Mouse (Mus musculus): ENCODE results near the gene Cpeb2. TPM values are rescaled to one million over a fixed set of nuclear protein-coding genes. Genes with fewer than 3 reads are reported as not detected.
A peak's percentile ranks its signal among the peaks of the same experiment; 100 is the strongest.

Cpeb2 gene
- total RNA-seq, 1 experiment from 2014 or later: 25.7 TPM

GRCm38 (mm10) chr5:43239141-43239835 is 6.3 kb downstream of the Cpeb2 start:
- DNase-seq: no peak

- DNase-seq: no peak
Observed at GRCm38 (mm10) chr5:43240729-43241128, 7.8 kb downstream of the Cpeb2 start.

DNA sequence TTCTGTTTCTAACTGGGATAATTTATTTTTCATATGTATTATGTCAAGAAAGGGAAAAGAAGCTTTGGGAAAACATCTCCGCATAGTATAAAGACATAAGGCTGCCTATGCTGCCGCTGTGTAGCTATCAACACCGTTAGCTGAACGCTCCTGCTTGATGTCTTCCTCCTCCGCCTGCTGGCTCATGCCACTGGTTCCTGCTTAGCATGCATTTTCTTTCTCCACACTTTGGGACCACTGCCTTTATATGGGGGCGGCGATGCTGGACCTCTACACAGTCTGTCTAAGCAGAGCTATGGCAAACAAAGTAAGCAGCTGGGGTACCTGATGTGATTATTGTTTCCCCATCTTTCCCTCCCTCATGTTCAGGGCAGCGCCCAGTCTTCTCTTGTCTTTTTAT is 13.3 kb downstream of the Cpeb2 start:
- DNase-seq: no peak

DNA sequence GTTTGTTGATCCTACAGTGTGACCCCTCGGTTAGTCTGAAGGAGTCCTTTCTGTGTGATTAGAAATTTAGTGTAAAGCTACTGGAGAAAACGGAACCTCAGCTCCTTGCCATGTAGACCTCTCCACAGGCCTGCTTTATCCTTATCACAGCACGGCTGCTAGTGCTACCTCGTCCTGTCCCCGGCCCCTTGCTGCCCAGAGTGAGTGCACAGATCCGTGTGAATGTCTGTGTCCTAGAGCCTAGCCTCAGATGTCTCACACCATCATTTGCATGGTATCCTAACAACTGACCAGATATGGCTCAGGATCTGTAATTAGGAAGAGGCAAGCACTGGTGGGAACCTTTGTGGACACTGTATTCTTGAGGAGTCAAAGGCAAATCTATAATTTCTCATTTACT is 14.0 kb downstream of the Cpeb2 start:
- DNase-seq: no peak

DNA sequence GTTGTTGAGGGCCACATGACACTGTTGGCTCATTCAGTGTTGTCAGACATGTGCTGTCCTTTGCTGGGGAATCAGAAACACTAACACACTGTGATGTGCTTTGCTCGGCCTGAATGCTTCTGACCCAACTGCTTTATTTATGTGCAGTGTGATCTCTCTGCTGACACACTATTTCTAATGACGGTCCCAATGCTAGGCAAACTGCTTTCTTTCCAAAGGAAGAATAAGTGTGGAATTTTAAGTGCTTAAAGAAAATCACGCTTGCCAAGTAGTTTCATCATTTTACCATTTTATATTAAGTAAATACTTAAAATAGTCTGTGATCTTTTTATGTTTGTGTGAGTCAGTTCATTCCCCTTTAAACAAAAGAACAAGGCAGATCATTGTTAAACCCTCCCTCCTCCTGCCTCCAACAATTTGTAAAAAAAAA is 15.0 kb downstream of the Cpeb2 start:
- DNase-seq: no peak

DNA sequence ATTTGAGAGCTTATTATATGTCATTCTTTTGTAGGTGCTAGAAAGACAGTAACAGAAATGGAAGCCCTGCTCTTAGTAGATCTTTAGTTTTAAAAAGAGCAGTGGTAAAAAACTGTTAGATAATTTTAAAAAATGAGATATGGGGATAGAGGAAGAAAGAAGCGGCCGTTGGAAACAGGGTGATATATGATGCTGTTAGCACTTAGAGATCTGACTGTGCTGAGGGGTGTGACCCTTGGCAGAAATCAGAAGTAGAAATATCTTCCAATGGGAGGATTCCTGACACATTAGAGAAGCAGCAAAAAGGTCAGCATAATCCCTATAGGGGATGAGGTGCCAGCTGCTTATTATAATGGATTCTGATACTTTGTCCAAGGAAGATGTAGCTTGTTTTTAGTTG is 24.5 kb downstream of the Cpeb2 start:
- DNase-seq: no peak

- DNase-seq: no peak
Observed at GRCm38 (mm10) chr5:43258472-43259142, 25.6 kb downstream of the Cpeb2 start.

DNA sequence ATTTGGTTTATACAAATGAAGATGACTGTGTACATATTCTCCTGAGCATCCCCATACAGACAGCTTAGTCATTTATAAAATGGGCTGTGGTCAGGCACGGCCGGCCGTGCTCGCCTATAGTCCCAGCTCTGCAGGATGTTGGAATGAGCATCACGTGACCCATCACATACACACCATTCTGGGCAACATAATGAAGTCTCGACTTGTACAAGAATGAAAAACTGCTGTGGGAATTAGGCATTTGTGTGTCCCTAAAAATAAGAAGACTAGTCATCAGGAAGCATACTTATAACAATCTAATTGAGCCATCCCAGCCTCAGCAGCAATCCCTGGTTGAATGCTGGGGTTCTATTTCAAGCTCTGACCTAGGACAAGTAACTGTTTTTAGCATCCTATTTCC is 28.8 kb downstream of the Cpeb2 start:
- DNase-seq: no peak

DNA sequence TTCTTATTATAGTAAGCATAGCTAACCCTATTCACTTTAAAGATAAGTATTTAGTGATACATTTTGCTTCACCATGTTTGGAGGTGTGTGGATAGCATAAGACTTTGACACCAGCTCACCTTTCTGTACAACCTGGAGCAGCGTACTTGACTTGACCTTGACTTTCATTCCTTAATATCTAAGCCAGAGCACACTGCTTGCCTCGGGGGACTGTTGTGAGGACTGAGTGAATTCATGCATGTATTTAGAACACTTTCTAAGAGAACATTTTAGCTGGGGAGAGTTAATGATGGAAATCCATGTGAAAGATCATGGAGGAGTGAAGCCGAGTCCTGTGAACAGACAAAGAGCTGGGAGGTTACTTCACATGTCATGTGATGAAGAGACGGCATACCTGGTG is 31.0 kb downstream of the Cpeb2 start:
- no peak for DNase-seq

DNA sequence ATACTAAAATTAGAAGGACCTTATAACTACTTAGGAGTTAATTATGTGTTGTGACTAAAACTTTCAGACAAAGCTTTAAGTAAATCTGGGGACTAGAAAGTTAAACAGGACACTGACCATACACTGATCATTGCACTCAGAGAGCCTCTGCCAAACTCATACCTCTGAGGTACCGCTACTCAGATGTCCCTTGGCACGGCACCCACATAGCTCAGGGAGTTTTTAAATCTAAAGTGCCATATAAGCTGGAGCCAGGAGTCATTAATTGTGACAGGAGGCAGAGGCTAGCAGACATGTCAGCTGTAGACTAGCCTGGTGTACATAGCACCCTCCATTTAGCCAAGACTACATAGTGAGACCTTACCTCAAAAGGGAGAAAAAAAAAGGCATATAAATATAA is 31.7 kb downstream of the Cpeb2 start:
- no peak for DNase-seq

GRCm38 (mm10) chr5:43277982-43278381 is 45.0 kb downstream of the Cpeb2 start:
- no peak for DNase-seq

DNA sequence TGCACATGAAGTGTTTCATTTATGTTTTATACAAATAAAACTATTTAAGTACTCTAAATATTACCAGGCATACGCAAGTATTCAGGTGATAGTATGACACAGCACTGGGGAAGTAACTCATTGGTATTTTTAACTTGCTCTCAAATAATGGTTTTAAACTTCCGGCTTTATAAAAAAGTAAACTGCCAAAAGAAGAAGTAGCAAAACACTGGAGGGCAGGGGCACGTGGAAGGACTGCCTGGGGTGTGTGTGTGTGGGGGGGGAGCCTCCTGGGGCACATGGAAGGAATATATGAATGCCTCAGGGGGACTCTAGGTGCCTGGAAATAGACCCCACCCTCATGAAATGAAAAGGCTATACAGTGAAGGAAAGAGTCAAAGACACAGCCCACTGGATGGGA is 46.8 kb downstream of the Cpeb2 start:
- no peak for DNase-seq

GRCm38 (mm10) chr5:43285756-43286155 is 52.8 kb downstream of the Cpeb2 start:
- no peak for DNase-seq

GRCm38 (mm10) chr5:43289752-43290446 is 56.9 kb downstream of the Cpeb2 start:
- no peak for DNase-seq

- DNase-seq: no peak
Observed at GRCm38 (mm10) chr5:43293136-43293535, 60.2 kb downstream of the Cpeb2 start.

- DNase-seq: no peak
Observed at GRCm38 (mm10) chr5:43297459-43297858, 64.5 kb downstream of the Cpeb2 start.

DNA sequence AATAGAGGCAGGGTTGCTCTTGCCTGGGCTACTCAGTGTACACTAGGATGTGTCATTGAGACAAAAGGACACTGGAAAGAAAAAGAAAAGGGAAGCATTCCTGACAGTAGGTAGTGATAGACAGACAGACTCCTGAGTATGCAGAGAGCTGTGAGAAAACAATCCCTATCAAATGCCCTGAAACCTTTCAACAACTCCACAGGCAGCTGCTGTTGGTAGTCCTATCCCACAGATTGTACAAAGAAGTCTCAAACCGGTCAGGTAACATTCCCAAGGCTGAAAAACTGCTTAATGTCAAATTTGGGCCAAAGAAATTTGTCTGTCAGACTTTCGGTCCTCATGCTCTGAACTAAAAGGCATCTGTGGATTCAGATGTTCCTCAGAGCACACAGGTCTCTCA is 66.0 kb downstream of the Cpeb2 start:
- DNase-seq: no peak

DNA sequence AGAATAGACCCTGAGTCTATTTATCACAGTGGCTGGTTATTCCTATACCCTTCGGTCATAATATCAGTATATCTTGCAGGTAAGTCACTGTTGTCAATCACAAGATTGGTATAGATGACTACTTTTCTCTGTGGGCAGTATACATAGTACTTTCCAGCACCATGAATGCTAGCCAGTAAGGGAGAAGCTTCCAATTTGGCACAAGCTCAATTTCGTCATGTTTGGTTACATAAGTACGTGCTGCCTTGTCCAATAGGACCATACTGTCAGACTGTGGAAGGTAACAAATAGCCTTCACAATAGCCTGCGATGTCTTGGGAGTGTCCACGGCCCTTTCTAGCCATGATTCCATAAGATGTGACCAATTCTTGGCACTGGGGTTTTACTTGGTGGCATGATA is 67.1 kb downstream of the Cpeb2 start:
- DNase-seq: no peak

GRCm38 (mm10) chr5:43300979-43301378 is 68.0 kb downstream of the Cpeb2 start:
- DNase-seq: no peak

- DNase-seq: no peak
Observed at GRCm38 (mm10) chr5:43303504-43303903, 70.5 kb downstream of the Cpeb2 start.

DNA sequence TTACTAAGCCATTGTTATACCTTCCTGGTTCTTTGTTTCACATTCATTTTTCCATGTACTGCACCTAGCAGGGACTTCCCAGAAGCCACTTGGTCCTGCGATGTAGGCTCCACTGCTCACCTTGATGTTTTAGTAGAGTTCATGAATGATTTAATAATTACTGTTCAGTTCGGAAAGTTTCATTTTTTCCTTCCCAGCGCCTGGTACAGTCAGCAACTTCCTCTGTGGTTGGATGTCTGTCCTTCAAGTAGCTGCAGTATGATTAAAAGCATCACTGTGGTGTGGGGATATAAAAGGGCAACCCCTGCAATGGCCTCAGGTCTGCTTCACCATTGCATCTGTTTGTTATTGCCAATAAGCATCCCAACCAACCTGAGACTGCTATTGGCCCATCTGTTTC is 72.5 kb downstream of the Cpeb2 start:
- DNase-seq: no peak

DNA sequence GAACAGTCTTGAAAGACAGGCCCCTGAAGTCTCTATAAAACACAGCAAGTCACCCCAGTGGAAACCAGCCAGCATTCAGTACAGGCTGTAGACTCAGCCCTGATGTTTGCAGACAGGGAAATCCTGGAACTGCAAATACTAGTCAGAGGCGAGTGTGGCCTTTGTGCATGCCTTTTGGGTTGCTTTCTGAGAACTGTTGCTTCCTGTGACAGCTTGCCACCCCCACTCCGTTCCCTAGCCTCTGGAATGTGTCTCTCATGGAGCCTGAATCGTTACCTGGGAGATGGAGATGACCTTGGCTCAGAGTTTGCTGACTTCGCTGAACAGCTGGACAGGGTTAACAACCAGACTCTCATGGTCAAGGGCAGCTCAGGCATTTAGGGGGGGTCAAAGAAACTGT is 77.0 kb downstream of the Cpeb2 start:
- peak; percentile 2 for DNase-seq

DNA sequence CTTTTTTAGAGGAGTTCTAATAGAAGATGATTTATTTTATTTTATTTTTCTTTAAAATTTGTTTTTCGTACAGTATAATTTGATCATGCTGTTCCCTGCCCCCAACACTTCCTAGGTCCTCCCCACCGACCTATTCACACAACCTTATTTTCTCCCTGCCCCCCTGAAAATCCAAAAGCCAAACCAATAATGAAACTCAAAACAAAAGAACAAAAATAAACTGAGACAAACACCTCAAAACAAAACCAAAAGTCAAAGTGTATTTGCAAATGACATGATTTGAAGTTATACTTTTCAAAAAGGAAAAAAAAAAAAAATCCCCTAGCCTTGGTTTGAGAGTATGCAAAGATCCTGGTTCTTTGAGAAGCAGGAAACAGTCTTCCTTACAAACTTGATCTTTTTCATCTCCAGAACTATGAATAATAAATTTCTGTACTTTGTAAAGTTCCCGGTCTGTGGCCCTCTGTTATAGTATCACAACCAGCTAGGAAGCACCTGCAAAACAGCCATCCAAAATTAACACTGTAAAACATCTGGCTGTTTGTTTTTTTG is 91.4 kb downstream of the Cpeb2 start:
- no peak for DNase-seq

Measured in adrenal gland, postnatal 25 days (tissue).